Mouse (Mus musculus): ENCODE measurements around the gene Commd2. TPM values are rescaled to one million over a fixed set of nuclear protein-coding genes. Genes with fewer than 3 reads are reported as not detected.

The Commd2 gene
- polyA plus RNA-seq, 1 experiment from 2014 or later: 70.9 TPM

- H3K4me3 ChIP-seq (ENCODE audit: low read depth, low read length): no peak overlapping the region
Observed at GRCm38 (mm10) chr3:57634763-57635487, 16.6 kb downstream of the Commd2 start.

GRCm38 (mm10) chr3:57626954-57627513 is 24.5 kb downstream of the Commd2 start:
- no peaks in the 10 kb centered on the region for H3K4me1 ChIP-seq (ENCODE audit: control insufficient read depth, insufficient read depth, low read length)
- H3K4me3 ChIP-seq (ENCODE audit: low read depth, low read length): no peak overlapping the region
- H3K36me3 ChIP-seq (ENCODE audit: control insufficient read depth, insufficient read depth, low read length): no peaks in the 10 kb centered on the region
- H3K27me3 ChIP-seq (ENCODE audit: control insufficient read depth, insufficient read depth, low read length): no peaks in the 10 kb centered on the region
- H3K9ac ChIP-seq (replicated peaks; ENCODE audit: low read depth, low read length): no peak overlapping the region
- WGBS: 80% methylated on average over 10 of the region's 11 CpGs
- H3K4me2 ChIP-seq (ENCODE audit: low read depth, low read length): no peak overlapping the region
- no peaks in the 10 kb centered on the region for H3K9me3 ChIP-seq (ENCODE audit: control insufficient read depth, low read length)
- no peak for ATAC-seq (ENCODE audit: low read depth)
- no peak overlapping the region for H3K27ac ChIP-seq (ENCODE audit: low read depth, low read length)

More at GRCm38 (mm10) chr3:57634763-57635487, 16.6 kb downstream of the Commd2 start:
- H3K27me3 ChIP-seq (ENCODE audit: control insufficient read depth, insufficient read depth, low read length): no peaks in the 10 kb centered on the region
- H3K9ac ChIP-seq (replicated peaks; ENCODE audit: low read depth, low read length): no peak overlapping the region
- no peaks in the 10 kb centered on the region for H3K9me3 ChIP-seq (ENCODE audit: control insufficient read depth, low read length)
- H3K27ac ChIP-seq (ENCODE audit: low read depth, low read length): no peak overlapping the region
- ATAC-seq (ENCODE audit: low read depth): no peak
- H3K36me3 ChIP-seq (ENCODE audit: control insufficient read depth, insufficient read depth, low read length): no peaks in the 10 kb centered on the region
- no peak overlapping the region for H3K4me2 ChIP-seq (ENCODE audit: low read depth, low read length)
- 81% methylated on average over 3 of the region's 3 CpGs for WGBS
- no peaks in the 10 kb centered on the region for H3K4me1 ChIP-seq (ENCODE audit: control insufficient read depth, insufficient read depth, low read length)

- Histone ChIP-seq H3K36me3 (ENCODE audit: control insufficient read depth, insufficient read depth, low read length) (no peaks in the 10 kb centered on the region), H3K9me3 (ENCODE audit: control insufficient read depth, low read length) (no peaks in the 10 kb centered on the region), H3K9ac (replicated peaks; ENCODE audit: low read depth, low read length) (0 out of 2 replicates have a peak overlapping the region, but pooled peaks have one; percentile 5), H3K4me2 (ENCODE audit: low read depth, low read length) (peak overlapping the region; percentile 47), H3K27me3 (ENCODE audit: control insufficient read depth, insufficient read depth, low read length) (no peaks in the 10 kb centered on the region), H3K27ac (ENCODE audit: low read depth, low read length) (no peak overlapping the region), H3K4me3 (ENCODE audit: low read depth, low read length) (peak overlapping the region; percentile 5), H3K4me1 (ENCODE audit: control insufficient read depth, insufficient read depth, low read length) (no peaks in the 10 kb centered on the region)
- WGBS: 17% methylated on average over 21 of the region's 21 CpGs
- ATAC-seq (ENCODE audit: low read depth): peak; percentile 87
Observed at GRCm38 (mm10) chr3:57625275-57625997, 26.1 kb downstream of the Commd2 start.

- no peak overlapping the region for H3K4me3 ChIP-seq (ENCODE audit: low read depth, low read length)
- H3K36me3 ChIP-seq (ENCODE audit: control insufficient read depth, insufficient read depth, low read length): no peaks in the 10 kb centered on the region
- no peak overlapping the region for H3K4me2 ChIP-seq (ENCODE audit: low read depth, low read length)
- ATAC-seq (ENCODE audit: low read depth): no peak
- H3K27ac ChIP-seq (ENCODE audit: low read depth, low read length): no peak overlapping the region
- no peaks in the 10 kb centered on the region for H3K27me3 ChIP-seq (ENCODE audit: control insufficient read depth, insufficient read depth, low read length)
- WGBS: 80% methylated on average over 4 of the region's 4 CpGs
- H3K9ac ChIP-seq (replicated peaks; ENCODE audit: low read depth, low read length): no peak overlapping the region
- no peaks in the 10 kb centered on the region for H3K9me3 ChIP-seq (ENCODE audit: control insufficient read depth, low read length)
- no peaks in the 10 kb centered on the region for H3K4me1 ChIP-seq (ENCODE audit: control insufficient read depth, insufficient read depth, low read length)
Observed at GRCm38 (mm10) chr3:57619718-57620117, 31.8 kb downstream of the Commd2 start.

GRCm38 (mm10) chr3:57615652-57616051 is 35.9 kb downstream of the Commd2 start:
- H3K4me2 ChIP-seq (ENCODE audit: low read depth, low read length): no peak overlapping the region
- no peak overlapping the region for H3K27ac ChIP-seq (ENCODE audit: low read depth, low read length)
- H3K27me3 ChIP-seq (ENCODE audit: control insufficient read depth, insufficient read depth, low read length): no peaks in the 10 kb centered on the region
- H3K4me1 ChIP-seq (ENCODE audit: control insufficient read depth, insufficient read depth, low read length): no peaks in the 10 kb centered on the region
- no peak for ATAC-seq (ENCODE audit: low read depth)
- no peak overlapping the region for H3K9ac ChIP-seq (replicated peaks; ENCODE audit: low read depth, low read length)
- WGBS: 93% methylated on average over 4 of the region's 4 CpGs
- H3K4me3 ChIP-seq (ENCODE audit: low read depth, low read length): no peak overlapping the region
- no peaks in the 10 kb centered on the region for H3K36me3 ChIP-seq (ENCODE audit: control insufficient read depth, insufficient read depth, low read length)
- no peaks in the 10 kb centered on the region for H3K9me3 ChIP-seq (ENCODE audit: control insufficient read depth, low read length)

- H3K27ac ChIP-seq (ENCODE audit: low read depth, low read length): no peak overlapping the region
- ATAC-seq (ENCODE audit: low read depth): no peak
- H3K4me1 ChIP-seq (ENCODE audit: control insufficient read depth, insufficient read depth, low read length): no peaks in the 10 kb centered on the region
- no peak overlapping the region for H3K4me3 ChIP-seq (ENCODE audit: low read depth, low read length)
- 83% methylated on average over 3 of the region's 3 CpGs for WGBS
- no peaks in the 10 kb centered on the region for H3K36me3 ChIP-seq (ENCODE audit: control insufficient read depth, insufficient read depth, low read length)
- no peak overlapping the region for H3K9ac ChIP-seq (replicated peaks; ENCODE audit: low read depth, low read length)
- H3K4me2 ChIP-seq (ENCODE audit: low read depth, low read length): no peak overlapping the region
- H3K9me3 ChIP-seq (ENCODE audit: control insufficient read depth, low read length): no peaks in the 10 kb centered on the region
- H3K27me3 ChIP-seq (ENCODE audit: control insufficient read depth, insufficient read depth, low read length): no peaks in the 10 kb centered on the region
Observed at GRCm38 (mm10) chr3:57612430-57612997, 39.0 kb downstream of the Commd2 start.

- no peak overlapping the region for H3K4me3 ChIP-seq (ENCODE audit: low read depth, low read length)
- no peak for ATAC-seq (ENCODE audit: low read depth)
- no peaks in the 10 kb centered on the region for H3K9me3 ChIP-seq (ENCODE audit: control insufficient read depth, low read length)
- no peak overlapping the region for H3K4me2 ChIP-seq (ENCODE audit: low read depth, low read length)
- no peak overlapping the region for H3K9ac ChIP-seq (replicated peaks; ENCODE audit: low read depth, low read length)
- H3K27me3 ChIP-seq (ENCODE audit: control insufficient read depth, insufficient read depth, low read length): no peaks in the 10 kb centered on the region
- 80% methylated on average over 7 of the region's 7 CpGs for WGBS
- no peak overlapping the region for H3K27ac ChIP-seq (ENCODE audit: low read depth, low read length)
- no peaks in the 10 kb centered on the region for H3K4me1 ChIP-seq (ENCODE audit: control insufficient read depth, insufficient read depth, low read length)
- no peaks in the 10 kb centered on the region for H3K36me3 ChIP-seq (ENCODE audit: control insufficient read depth, insufficient read depth, low read length)
Observed at GRCm38 (mm10) chr3:57611776-57612175, 39.7 kb downstream of the Commd2 start.

- H3K9me3 ChIP-seq (ENCODE audit: control insufficient read depth, low read length): no peaks in the 10 kb centered on the region
- H3K36me3 ChIP-seq (ENCODE audit: control insufficient read depth, insufficient read depth, low read length): no peaks in the 10 kb centered on the region
- H3K27me3 ChIP-seq (ENCODE audit: control insufficient read depth, insufficient read depth, low read length): no peaks in the 10 kb centered on the region
- H3K27ac ChIP-seq (ENCODE audit: low read depth, low read length): no peak overlapping the region
- H3K4me2 ChIP-seq (ENCODE audit: low read depth, low read length): no peak overlapping the region
- no peaks in the 10 kb centered on the region for H3K4me1 ChIP-seq (ENCODE audit: control insufficient read depth, insufficient read depth, low read length)
- 61% methylated on average over 1 of the region's 1 CpGs for WGBS
- H3K9ac ChIP-seq (replicated peaks; ENCODE audit: low read depth, low read length): no peak overlapping the region
- H3K4me3 ChIP-seq (ENCODE audit: low read depth, low read length): no peak overlapping the region
- no peak for ATAC-seq (ENCODE audit: low read depth)
Observed at GRCm38 (mm10) chr3:57604618-57605015, 46.9 kb downstream of the Commd2 start.

Measured in neural tube, embryonic 14.5 days (tissue).